Mouse (Mus musculus) brain, embryonic 14.5 days (tissue): ENCODE measurements around the gene Usp18.

Experiments
- CTCF ChIP-seq: fragments of 200-500 bp; IDR thresholded peaks from 2 replicates; pipeline ENCODE4 v1.5.1; 2012; ENCODE audit warnings: inconsistent platforms, mild to moderate bottlenecking, moderate library complexity, borderline replicate concordance; ENCODE audit not compliant: insufficient read depth, insufficient read length; ENCODE audit errors: extremely low read depth
- POLR2A ChIP-seq: fragments of 200-500 bp; IDR thresholded peaks from 2 replicates; pipeline ENCODE4 v1.6.1; 2012; ENCODE audit warnings: mild to moderate bottlenecking, inconsistent platforms, borderline replicate concordance; ENCODE audit not compliant: poor library complexity, insufficient read depth, insufficient read length, severe bottlenecking; ENCODE audit errors: extremely low read depth

GRCm38 (mm10) chr6:121209584-121209983, 36.1 kb upstream of the Usp18 start:
- TF ChIP-seq CTCF (no peak), POLR2A (no peak)
